Mouse (Mus musculus) neural tube, embryonic 10.5 days (tissue): ENCODE results near the gene Trpv6.

Experiments used
- DNase-seq: peaks from one replicate; pipeline ENCODE4 v3.0.0-alpha.2; 2017; ENCODE audit warnings: low spot score; ENCODE audit errors: extremely low spot score

Trpv6 gene

DNA sequence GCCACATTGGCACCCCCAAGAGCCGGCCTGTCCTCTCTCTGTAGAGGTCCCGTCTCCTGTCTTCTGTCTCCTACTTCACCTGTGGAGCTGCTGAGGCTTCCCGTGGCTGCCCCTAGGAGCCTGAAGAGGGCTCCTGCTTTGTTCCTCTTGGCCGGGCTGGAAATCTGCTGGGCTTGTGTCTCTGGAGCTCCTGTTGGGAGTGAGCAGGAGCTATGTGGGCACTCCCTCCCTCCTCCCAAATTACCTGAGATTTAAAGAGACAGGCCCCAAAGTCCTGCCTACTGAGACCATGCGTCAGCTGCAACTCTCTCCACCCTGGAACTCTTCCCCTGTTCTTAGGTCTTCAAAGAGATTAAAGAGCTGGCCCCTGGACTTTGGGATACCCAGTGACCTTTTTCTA is at the start of gene Trpv6:
Trpv6 (minus strand) TSS at position 228 of the 400 bp plus-strand sequence.
- no peak for DNase-seq

DNA sequence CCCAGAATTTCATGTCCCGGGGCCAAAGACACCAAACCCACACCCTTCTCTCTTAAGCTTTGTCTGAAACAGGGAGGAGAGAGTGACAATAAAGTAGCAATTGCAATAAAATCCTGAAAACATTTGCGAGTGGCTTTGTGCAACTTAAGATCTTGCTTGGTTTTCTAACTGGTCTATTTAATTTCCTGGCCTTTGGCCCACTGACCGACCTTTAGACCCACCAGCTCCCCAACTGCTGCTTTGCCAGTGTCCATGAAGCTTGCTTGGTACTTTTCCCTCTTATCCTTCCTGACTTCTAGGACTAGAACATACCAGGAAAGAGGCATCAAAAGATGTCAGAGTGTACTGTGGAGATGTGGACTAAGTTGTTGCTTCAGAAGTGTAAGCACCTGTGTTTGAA is 49.4 kb upstream of the Trpv6 start:
- DNase-seq, result no peak

DNA sequence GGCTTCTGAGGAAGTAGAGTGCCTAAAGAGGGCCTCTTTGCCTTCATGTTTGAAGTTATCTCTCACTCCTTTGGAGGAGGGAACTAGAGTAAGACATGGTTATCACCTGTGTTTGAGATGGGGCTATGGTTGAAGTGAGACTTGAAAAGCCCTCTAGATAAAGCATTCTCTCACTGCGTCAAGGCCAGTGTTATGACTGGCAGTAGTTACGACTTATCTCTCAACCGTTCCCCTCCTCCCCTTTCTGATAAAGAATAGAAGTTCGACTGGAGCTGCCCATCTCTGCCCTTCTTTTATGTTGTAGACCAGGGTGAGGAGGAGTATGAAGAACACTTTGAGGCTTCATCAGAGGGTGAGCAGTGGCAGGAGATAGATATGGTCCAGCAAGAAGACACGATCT is 48.7 kb upstream of the Trpv6 start:
- no peak for DNase-seq

DNA sequence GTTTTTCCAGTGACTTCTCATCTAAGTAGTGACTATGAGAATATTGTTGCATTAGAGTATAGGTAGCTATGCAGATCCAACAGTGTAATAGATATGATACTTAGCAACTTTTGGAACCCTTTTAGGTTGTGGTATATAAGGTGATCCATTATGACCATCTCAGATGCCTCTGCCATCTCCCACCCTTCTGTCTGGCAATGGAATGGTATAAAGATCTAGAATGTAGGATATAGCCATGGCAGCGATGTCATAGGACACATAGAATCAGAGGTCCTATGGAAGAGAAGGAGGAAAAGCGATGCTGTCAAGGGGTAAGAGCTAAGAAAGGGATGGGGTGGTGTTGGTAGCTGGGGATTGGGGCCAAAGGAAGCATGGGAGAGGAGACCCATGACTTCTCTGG is 47.9 kb upstream of the Trpv6 start, which contains the start of gene Llcfc1:
Llcfc1 (plus strand) TSS at position 301 of the 400 bp plus-strand sequence.
- DNase-seq, result no peak

DNA sequence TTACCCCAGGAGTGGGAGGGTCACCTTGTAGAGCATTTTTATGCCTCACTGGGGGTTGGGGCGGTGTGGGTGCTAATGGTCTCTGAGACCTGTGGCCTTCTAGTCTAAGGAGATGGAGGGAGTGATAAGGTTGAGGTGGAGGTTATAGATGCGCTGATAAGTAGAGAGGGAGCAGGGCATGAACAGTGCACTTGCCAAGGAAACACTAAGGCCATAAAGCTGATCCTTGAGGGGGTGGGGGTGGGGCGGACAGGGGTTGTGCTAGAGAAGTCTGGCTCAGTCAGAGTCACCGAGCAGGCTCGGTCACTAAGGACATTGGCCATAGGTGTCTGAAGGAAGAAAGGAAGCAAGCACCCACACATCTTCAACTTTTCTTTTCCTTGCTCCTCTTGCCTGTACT is 45.5 kb upstream of the Trpv6 start:
- no peak for DNase-seq

DNA sequence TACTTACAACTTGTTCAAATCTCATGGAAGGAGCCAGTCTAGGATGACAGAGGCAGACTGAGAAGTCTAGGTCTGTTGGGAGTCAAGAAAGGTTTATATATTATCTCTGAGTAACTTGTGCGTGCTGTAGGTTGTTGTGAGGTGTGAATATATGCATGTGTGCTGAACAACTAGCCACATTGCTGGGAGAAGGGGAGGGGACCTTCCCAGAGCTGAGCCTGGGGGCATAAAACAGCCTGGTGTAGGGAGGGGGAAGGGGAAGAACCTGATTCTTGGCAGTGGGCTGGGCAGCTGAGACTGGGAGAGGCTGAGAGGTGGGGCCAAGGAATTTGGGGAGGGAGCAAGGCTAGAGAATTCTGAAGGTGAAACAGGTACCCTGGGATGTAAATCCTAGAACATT is 44.5 kb upstream of the Trpv6 start, which contains the start of gene Trpv5:
Trpv5 (minus strand) TSS at position 101 of the 400 bp plus-strand sequence.
- DNase-seq, result no peak

DNA sequence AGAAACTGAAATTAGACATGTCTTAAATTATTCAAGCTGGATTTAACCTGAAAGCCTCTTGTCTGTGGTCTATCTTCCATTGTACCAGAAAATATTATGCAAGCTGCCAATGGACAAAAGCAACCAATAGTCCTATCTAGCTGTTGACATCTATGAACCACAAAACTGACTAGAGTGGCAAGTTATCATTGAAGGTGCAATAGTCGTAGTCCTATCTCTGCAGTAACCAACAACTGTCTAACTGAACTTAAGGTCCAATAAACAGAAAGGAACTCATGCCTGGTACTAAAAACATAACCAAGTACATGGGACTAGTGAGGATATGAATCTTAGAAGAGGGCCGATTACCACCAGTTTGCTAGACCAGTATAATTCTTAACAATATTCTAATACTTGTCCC is 40.3 kb upstream of the Trpv6 start:
- no peak for DNase-seq

DNA sequence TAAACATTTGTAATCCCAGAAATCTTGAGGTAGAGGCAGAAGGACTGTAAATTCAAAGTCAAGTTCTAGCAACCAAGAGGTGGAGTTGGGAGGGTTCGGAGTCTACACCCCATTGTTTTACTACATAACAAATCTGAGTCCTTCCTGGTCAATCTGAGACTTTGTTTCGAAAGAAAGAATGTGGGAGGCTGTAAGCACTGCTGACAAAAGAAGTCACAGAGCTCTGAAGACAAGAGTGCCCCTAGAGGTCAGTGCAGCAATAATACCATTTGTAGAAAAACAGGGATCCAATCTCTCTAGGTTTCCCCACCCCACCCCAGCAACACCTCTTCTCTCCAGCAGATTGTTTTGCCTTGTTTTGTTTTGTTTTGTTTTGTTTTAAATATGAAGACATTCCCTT is 26.1 kb upstream of the Trpv6 start:
- DNase-seq, result no peak

DNA sequence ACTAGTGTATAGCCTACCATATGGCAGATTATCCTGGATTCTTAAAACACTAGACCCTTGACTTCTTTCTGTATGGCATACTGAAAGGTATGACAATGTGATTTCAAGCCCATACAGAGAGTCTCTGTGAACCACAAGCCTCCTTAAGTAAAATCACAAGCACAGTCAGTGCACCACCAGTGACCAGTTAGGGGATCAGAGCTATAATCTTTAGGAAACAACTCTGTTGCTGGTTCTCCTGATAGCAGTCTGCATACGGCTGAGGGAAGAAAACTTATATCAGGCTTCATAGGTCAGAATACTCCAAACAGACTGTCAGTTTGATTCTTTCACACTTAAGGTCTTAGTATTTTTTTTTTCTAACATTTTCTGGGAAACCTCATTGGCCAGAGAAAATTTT is 22.3 kb upstream of the Trpv6 start:
- no peak for DNase-seq

DNA sequence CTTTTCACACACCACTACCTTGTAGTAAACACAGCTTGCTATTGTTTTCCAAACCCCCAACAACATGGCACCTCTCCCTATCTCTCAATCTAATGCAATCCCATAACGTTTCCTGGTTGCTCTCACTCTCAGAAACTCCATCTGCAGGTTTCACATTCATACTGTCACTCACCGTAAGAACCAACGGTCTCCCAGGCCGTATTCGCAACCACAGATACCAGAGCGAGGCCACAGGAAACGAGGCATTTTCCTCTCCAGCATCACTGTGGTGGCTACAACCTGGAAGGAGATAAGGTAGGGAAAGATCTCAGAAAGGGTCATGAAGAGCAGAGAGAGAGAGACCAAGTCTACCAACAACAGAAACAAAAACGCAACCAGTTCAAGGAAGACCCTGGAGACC is 18.4 kb upstream of the Trpv6 start:
- DNase-seq, result no peak

DNA sequence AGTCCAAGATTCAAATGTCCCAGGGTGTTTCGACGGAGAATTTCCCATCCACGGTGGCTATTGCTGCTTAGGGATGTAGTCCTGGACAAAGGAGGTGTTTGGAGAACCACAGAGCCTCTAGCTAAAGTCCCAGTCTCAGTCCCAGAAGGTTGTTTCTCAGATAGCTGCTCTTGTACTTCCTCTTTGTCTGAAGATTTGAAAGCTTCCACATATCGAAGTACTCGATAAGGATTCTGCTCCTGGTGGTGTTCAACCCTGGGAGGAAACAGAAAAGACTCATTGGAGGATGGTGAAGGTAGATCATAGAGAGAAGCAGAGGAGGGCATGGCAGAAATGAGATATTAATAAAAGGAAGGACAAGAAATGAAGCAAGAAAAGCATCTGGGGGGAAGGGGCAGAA is 17.0 kb upstream of the Trpv6 start:
- DNase-seq, result no peak

DNA sequence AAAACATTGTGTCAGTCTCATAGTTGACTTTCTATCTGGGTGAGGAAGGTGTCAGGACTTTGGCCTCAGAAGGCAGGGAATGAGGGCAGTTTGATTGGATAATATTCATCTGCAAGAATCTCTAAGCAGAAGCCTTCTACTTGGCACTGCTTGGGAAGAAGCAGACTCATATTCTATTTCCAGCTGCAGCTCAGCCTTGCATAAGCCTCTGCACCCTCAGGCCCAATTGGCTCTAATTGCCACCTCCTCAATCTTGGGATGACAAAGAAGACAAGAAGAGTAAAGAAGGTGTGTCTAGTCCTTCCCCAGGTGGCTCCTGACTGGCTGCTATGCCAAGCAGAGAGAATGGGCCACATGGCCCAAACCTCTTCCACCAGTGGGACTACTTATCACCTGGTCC is 10.5 kb upstream of the Trpv6 start:
- DNase-seq, result no peak

DNA sequence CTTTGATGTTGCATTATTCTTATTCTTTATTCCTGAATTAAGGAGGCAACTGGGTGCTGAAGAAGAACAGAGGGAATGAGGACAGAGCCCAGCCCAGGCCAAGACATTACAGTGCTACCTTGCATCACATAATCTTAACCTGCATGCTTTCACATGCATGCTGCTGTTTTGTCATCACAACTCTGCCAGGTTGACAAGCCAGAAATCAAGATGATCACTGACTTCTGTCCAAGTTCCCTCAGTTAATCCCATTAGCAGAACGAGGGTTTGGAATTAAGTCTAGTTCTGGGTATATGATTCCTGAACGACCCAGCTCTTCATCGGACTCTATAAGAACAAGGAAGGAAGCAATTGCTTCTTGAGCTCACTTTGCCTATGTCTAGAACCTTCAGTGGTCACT is 10.0 kb upstream of the Trpv6 start:
- no peak for DNase-seq

DNA sequence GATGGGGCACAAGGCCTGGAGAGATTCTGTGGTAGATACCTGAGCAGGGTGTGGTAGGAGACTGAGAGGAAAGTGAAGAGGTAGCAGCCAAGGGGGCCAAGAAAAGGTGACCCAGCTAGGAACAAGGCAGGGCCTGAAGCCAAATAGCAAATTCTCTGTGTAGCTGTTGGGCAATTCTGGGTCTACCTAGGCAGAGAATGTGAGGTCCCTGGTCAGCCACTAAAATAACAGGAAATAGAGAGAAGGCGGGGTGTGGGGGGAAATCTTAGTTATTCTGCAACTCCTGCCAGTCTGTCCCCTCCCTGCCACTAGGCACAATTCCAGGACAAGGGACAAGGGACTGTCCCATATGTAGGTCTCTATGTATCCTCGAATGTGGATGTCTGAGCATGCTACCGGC is 7.0 kb upstream of the Trpv6 start:
- no peak for DNase-seq

DNA sequence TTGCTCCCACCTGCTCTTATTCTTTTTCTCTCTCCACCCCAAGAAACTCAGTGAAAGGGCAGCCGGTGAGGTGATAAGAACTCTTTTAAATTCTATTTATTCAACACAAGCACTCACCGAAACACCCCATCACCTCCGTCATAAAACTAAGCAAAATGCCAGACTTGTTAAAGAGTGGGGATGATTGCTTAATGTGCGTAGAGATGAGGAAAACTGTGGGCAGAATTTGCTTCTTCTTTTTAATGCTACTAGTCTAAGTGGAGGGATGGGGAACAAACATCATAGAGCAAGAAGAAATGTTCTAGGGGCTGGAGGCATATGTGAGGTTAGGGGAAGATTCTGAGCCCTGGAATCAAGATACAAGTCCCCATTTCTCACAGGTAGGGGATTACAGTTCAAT is 6.6 kb upstream of the Trpv6 start:
- no peak for DNase-seq

DNA sequence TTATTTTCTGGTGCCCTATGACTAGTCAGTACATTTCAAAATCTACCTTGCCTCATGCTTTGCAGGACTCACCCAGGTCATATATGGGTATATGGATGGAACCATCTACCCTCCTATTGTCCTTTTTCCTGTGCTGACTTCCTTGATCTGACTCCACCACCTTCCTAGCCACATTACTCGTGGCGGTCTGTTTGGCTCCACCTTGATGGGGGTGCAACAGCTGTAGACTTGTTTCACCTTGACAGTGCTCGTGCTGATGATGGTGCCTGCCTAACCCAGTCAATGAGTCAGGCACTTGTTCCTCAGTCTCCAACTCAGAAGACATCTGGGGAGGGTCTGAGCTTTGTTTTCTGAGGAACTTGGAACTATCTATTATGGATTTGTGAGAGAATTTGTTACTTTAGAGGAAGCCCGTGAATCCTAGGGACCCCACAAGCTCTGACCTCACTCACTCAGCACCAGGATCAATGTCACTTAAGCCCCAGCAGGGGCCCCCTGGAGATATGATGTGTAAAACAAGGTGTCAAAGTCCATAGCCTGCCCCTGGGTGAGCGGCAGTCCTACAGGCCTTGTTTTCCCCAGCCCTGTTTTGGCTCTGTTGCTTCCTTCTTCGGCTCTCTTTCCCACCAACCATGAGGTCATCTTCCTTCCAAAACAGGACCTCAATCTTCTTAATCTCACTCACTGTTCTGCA is 5.1 kb upstream of the Trpv6 start:
- no peak for DNase-seq

DNA sequence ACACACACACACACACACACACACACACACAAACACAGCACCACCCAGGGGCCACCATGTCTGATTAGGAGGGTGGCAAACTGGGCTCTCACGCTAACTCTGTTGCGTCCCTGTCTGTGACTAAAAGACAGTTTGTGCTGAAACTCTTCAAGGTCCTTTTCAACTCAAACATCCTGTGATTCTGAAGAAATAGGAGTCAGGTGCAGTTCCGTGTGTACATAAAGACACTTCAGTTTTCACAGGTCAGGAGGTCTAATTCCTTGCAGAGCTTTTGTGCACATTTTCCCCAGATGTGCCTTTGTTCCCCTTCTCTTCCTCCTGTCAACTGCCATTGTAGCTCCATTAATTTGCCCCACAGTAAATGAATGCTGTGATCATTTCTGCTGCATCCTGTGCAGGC is 4.2 kb upstream of the Trpv6 start:
- DNase-seq, result no peak

DNA sequence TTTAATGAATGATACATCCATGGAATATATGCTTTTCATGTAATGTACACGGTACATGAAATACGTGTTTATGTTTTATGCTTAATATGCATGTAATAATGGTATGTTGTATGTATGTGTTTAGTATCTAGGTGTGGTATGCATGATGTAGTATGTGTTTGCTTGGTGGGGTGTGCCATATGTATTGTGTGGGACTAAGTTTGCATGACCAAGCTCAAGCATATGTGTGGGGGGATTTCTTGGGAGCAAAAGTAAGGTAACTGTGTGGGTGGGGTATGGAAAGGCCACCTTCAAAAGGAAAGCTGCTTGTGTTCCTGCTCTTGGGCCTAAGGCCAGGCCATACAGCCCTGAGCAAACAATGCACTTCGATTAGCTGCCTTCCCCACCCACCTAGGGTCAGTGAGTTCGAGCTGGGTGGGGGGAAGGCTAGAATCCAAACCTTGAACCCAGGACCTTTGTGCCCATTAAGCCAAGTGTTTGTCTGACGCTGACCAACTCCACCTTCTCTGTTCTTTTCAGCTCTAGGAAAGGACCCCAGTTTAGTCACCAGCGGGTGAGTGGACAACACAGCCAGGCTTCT is 1.8 kb upstream of the Trpv6 start:
- no peak for DNase-seq

DNA sequence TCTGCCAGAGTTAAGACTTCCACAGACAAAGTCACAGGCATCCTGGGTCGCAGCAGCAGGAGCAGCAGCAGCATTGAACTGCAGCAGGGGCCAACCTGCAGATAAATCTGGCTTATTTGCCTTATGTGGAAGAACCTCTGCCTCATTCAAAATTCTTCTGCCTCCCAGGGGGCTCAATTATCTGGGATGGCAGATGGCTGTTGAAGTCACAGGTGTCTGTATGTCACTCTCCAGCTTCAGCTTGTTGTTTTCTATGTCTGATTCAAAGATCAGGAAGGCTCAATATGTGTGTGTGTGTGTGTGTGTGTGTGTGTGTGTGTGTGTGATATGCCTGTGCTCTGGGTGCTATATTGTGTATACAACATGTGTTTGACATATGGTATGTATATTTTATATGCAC is 1.2 kb upstream of the Trpv6 start:
- DNase-seq, result no peak

DNA sequence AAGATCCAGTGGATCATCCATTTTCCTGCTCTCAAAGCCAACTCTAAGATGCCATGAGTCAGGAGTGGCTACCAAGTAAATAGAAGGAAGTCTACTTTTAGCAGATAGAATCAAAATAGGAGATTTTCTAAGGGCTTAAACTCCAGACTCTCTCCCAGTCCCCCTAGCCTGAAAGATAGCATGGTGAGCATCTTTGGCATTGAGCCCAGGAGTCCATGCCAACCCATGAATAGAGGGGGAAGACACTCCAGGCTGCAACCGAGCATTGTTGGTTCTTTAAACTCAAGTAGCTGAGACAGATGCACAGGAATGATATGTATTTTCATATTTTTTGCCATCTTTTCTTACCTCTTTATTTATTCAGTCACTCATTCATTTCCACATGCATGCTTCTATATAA is 994 bp downstream of the Trpv6 start:
- no peak for DNase-seq

DNA sequence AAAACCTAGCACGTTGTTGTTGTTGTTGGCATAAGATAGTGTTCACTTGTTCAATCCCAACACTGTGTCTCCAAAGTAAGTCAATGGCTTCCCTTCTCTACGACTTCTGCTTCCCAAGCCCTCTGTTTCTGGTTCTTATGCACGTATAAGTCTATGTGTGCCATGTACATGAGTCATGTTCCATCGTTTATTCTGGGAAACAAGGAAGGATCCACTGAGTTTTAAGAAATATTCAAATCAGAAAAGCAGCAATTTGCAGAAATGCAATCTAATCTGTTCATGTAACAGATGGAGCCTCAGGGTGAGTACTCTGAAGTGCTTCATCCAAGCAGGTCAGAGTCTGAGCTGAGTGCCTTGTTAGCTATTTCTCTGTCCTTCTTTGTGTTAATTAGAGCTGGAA is 4.7 kb downstream of the Trpv6 start:
- no peak for DNase-seq

DNA sequence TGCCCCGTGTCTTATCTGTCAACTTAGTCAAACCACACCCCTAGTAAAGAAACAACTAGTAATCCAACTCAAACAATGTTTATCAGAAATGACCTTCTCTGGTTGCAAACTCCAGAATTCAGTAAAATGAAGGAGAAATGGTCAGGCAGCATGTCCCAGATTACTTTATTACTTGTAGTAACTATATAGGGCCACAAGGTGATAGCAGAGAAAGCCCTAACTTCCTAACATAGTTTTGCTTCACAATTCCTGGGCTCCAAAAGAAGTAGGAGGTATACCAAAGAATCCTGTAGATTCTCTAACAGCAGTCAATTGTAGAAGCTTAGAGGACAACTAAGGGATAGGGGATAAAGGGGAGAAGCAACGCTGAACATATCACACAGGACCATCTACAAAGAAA is 5.4 kb downstream of the Trpv6 start:
- no peak for DNase-seq

DNA sequence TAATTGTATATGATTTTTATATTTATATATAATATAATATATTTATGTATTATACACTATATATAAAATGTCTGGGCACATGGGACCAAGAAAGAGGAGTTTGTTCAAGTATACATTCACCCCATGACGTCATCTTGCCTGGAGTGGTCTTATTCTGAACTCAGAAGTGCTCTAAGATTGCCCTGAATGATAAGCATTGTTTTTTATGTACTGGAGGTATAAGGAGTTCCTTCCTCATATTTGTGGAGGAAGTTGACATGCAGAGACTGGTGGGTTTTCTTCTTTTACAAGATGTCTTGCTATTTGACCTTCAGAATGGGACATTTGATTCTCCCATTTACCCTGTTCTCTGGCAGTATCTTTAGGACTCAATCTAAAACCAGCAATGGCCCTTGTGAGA is 8.0 kb downstream of the Trpv6 start:
- no peak for DNase-seq
